Mouse (Mus musculus) thymus, postnatal 25 days (tissue): Measurements from ENCODE around the gene Cnn2.

Source experiments
- DNase-seq: peaks from one replicate; pipeline ENCODE4 v3.0.0; 2022

The Cnn2 gene

DNA sequence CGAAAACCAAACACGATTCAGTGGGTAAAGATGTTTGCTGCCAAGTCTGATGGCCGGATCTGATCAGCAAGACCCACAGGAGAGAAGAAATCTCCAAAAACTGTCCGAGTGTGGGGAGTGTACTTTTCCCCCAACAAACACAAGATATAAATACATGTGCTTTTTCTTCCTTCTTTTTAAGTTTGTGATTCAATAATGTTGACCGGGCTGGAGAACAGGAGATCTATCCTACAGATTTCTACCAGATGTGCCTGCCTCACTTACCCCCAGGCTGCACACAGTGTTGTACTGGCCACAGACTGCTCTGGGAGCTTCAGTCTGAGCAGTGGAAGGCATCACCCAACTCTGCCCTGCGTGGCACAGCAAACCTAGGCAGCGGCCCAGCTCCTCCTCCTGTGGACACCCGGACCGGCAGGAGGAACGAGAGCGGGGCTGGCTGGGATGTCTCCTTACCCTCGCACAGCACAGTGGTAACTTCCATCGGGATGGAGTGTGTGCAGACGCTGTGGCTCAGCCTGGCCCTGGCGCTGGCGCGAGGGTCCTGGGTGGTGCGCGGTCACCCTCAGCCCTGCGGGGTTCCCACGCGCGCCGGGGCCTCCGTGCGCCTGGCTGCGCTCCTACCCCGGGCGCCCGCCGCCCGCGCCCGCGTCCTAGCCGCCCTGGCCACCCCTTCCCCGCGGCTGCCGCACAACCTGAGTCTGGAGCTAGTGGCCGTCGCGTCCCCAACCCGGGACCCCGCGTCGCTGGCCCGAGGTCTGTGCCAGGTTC lies 17.8 kb upstream of the Cnn2 start, which contains the start of gene Grin3b:
Grin3b (plus strand) TSS at position 301 of the 768 bp plus-strand sequence.
- DNase-seq = no peak

DNA sequence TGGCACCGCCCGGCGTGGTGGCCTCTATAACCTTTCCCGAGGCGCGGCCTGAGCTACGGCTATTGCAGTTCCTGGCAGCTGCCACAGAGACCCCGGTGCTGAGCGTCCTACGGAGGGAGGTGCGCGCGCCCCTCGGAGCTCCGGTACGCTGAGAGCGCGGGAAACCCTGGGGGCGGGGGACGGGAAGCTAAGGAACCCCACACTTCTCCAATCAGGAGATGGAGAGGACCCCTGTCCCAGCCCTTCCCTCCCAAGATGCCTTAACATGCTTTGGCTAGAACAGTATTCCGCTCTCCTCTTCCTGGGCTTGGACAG lies 17.2 kb upstream of the Cnn2 start:
- no peak for DNase-seq

DNA sequence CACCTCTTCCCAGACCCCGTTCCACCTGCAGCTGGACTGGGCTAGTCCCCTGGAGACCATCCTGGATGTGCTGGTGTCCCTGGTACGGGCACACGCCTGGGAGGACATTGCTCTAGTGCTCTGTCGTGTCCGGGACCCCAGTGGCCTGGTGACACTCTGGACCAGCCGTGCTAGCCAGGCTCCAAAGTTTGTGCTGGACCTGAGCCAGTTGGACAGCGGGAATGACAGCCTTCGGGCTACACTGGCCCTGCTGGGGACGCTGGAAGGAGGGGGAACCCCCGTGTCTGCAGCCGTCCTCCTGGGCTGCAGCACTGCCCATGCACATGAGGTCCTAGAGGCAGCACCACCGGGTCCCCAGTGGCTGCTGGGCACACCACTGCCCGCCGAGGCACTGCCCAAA lies 15.6 kb upstream of the Cnn2 start:
- DNase-seq = no peak

DNA sequence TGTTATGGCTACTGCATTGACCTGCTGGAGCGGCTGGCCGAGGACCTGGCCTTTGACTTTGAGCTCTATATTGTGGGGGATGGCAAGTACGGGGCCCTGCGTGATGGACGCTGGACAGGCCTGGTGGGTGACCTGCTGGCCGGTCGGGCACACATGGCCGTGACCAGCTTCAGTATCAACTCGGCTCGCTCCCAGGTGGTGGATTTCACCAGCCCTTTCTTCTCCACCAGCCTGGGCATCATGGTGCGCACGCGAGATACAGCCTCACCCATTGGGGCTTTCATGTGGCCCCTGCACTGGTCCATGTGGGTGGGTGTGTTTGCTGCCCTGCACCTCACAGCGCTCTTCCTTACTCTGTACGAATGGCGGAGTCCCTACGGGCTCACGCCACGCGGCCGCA lies 14.3 kb upstream of the Cnn2 start:
- DNase-seq = no peak

DNA sequence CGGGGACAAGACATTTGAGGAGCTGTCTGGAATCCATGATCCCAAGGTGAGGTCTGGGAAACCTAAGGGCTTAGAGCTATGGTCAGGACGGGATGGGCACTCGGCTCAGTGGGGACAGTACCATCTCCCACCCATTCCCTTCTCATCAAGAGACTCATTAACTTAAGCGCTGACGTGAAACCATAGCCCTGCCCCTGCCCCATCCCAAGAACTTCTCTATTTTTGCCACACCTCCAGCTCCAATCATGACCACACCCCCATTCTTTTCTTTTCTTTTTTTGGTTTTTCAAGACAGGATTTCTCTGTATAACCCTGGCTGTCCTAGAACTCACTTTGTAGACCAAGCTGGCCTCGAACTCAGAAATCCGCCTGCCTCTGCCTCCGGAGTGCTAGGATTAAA lies 13.7 kb upstream of the Cnn2 start:
- no peak for DNase-seq

DNA sequence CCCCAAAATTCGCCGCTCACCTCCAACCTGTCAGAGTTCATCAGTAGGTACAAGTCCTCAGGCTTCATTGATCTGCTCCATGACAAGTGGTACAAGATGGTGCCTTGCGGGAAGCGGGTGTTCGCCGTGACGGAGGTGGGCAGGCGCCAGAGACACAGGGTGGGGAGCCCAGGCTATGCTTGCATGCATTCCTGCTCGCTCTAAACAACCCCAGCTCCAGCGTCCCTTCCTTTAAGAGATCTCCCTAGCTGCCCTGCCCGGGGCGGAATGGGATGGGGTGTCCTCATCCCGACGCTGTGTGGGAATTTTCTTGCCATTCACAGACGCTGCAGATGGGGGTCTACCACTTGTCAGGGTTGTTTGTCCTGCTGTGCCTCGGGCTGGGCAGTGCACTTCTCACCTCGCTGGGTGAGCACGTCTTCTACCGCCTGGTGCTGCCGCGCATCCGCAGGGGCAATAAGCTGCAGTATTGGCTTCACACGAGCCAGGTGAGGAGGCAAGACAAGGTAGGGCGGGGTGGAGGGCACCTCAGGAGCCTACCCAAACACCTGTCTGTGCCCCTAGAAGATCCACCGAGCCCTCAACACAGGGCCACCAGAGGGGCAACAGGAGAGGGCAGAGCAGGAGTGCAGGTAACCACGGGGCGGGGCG lies 12.2 kb upstream of the Cnn2 start:
- no peak for DNase-seq

DNA sequence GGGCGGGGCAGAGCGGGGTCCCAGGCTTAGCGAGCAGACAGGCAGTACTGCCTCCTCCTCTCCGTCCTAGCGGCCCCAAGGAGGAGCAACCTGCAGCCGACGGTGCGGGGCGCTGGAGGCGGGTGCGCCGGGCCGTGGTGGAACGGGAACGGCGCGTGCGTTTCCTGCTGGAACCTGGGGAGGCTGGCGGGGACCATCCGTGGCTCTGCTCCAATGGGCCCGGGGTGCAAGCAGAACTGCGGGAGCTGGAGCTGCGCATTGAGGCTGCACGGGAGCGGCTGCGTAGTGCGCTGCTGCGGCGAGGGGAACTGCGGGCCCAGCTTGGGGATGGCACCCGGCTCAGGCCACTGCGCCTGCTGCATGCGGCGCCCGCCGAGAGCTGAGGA lies 11.7 kb upstream of the Cnn2 start:
- DNase-seq = no peak

DNA sequence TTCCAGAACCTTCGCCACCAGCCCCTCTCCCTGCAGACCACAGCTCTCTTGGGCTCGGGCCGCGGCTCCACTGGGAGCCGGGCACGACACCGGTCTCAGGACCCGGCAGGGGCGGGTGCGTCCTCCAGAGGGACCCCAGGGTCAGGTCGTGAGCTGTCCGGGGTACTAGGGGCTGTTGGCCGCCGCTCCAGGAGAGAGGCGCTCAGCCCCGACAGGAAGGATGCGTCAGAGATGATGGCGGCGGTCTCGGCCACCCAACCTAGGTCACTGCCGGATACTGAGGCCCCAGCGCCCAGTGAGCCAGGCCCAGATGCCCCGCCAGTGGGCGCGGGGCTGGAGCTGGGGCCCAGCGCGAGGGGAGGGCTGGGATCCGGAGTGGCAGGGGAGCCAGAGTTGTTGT lies 11.1 kb upstream of the Cnn2 start:
- no peak for DNase-seq

DNA sequence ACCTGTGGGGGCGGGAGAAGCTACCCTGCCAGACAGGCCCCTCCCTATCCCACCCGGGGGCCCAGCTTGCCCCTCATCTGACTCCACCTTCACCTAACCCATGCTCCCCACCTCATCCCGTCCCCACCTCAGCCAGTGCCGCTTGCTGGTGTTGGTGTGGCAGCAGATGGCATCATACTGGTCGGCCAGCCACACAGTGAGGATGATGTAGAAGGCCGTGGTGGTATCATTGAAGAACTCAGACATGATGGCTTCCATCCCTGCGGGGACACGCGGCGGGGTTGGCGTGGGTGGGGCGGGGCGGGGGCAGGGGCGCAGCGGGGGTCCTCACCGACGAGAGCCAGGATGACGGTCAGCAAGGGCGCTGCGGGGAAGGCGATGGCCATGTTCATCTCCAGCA lies 10.3 kb upstream of the Cnn2 start:
- no peak for DNase-seq

DNA sequence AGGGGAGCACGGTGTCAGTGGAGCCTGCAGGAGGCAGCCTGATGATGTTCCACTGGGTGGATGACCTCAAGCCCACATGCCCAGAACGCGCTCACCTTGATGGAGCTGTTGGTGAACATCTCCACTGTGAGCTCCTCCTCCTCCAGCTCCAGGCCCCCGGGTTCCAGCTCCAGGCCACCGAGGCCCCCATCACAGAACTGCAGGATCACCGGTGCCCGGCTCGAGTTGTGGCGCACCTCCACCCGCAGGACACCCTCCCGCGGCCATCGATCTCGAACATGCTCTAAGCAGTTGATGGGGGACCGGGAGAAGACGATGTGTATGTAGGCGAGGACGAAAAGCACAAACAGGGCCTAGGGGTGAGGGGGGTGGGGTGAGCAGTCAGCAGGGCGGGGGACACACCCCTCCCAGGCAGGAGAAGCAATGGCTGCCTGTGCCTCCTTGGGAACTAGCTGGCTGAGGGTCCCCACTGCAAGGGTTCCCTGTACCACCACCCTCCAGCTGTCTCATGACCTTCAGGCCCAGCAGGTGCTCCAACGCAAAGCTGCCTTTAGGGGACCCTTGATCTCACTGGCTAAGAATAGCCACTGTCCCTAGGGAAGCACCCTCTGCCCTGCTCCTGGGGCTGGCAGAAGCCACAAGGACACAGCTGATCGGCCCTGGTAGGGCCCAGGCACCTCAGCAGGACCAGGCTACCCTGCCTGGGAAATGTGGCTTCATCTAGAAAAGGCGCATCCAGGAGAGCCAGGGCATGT lies 8.8 kb upstream of the Cnn2 start:
- DNase-seq = no peak

DNA sequence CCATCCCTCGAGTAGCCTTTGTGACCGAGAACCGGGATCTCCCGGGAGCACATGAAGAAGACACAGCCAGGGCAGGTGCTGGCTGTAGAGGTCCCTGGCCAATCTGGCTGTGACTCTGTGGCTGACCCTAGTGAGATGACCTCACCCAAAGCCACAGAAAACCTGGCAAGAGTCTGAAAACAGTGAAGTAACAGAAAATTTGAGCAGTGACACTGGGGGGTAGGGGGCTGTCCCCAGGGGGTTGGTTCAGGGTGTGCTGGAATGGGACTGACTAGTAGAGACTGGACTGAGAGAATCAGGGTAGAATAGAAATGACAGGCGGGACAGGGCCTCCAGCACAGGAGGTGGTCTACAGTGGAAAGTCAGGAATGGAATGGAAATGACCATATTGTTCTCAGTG lies 5.2 kb upstream of the Cnn2 start:
- no peak for DNase-seq

DNA sequence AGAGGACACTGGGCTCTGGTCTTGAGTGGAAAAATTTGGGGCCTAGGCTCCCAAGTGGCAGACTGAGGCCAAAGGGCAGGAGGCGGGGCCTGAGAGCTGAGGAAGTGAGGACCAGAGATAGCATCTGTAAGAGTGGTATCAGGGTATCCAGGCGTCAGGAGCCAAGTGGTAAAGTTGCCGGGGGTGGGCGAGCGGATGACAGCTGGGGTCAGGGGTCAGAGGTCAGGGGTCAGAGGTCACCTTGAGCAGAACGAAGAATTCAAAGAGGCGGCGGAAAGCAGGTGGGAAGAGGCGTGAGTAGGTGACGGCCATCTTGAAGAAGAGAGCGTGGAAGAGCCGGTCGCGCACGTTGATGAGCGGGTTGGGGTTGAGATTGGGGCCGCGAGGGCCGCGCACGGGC lies 4.7 kb upstream of the Cnn2 start:
- DNase-seq = peak; percentile 67

DNA sequence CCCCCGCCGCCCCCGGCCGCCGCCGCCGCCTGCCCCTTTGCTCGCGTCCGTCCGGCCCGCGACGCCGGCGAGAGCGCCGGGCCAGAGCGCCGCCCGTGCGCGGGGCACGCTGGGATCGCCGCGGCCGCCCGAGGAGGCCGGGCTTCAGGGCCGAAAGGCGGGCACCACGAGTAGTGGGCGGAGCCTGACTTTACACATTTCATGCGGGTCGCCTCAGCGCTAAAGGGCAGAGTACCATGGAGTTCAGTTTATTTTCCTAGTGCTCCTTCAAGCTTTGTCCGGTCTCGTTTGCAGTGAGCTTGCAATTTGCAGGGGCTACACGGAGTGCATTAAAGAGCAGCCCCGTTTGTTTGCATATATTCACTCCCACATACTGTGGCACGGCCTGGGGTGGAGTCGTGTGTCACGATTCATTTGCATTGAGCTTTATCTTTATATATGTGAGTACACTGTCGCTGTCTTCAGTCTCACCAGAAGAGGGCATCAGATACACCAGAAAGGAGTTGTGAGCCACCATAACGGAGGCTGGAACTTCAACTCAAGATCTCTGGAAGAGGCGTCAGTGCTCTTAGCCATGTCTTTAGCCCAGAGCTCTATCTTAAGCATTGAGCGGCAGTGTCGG lies 4.1 kb upstream of the Cnn2 start, which contains the start of gene Tmem259:
Tmem259 (minus strand) TSS at position 136 of the 622 bp plus-strand sequence.
- peak; percentile 89 for DNase-seq

DNA sequence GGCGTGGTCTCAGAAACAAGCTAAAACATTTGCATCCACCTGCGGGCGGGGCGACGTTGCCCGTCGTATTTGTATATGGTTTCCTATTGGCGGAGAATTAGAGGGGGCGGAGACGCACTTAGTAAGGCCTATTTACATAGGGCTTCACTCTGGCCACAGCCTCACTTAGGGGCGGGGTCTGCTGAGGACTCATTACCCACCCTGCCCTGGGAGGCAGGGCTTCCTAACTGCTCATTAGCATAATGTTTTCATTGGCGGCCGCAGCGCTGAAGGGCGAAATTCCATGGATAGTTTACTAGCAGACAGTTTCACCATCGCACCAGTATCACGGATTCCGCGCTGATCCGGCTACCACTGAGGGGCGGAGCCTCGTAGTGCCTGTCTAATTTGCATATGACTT lies 3.5 kb upstream of the Cnn2 start:
- DNase-seq = peak; percentile 95

DNA sequence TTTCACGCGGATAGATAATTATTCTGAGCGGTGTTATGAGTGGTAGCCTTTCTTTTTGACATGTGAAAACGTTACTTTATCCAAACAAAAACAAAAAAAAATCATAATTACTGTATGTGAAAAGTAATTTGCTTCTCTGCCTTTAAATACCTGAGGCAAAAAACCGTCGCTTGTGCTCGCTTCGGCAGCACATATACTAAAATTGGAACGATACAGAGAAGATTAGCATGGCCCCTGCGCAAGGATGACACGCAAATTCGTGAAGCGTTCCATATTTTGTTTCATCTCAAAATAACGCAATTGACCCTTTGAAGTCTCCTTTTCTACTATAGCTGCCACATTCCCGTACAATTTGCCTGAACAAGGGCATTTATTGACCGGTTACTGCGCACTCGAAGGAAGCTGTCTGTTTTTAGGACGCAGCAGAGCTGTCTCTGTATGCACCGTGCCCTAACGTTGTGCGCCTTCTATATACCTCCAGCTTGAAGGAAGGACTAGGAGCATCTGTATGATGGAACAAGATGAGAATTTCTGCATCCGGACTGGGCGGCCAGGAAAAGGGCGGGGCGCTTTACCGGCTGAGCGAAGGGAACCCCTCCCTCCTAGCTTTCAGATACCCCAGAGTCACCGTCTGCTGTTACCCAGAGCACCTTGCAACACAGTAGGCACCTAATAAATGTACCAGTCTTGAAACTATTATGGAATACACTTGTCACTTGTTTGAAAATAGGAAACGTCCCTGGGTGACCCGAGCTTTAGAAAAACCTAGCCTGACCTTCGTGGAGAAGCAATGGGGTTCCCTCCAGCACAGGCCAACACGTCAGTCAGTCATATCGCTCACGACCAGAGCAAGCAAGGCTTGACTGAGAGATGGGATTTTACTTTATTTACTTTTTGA lies 2.8 kb upstream of the Cnn2 start:
- peak; percentile 83 for DNase-seq

DNA sequence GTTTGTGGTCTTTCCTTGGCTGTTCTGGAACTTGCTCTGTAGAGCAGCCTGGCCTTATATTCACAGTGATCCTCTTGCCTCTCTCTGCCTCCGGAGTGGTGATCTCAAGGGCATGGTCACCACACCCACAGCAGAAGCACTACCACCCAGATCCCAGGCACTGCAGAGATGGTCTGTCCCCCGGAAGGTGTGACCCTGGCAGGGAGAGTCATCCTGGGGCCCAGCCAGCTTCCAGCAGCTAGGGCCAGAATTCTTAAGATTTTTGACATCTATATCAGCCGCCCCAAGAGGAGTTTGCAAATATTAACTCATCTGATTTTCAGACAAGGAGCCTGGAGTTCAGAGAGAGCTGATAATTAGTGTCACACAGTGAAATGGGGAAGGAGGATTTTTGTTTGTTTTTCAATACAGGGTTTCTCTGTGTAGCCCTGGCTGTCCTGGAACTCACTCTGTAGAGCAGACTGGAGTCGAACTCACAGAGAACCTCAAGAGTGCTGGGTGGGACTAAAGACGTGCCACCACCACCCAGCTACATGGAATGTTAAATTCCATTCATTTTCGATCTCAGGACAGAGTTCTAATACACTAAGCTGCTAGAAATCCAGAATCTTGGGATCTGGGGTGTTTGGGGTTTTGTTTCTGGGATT lies 2.0 kb upstream of the Cnn2 start:
- DNase-seq = no peak

DNA sequence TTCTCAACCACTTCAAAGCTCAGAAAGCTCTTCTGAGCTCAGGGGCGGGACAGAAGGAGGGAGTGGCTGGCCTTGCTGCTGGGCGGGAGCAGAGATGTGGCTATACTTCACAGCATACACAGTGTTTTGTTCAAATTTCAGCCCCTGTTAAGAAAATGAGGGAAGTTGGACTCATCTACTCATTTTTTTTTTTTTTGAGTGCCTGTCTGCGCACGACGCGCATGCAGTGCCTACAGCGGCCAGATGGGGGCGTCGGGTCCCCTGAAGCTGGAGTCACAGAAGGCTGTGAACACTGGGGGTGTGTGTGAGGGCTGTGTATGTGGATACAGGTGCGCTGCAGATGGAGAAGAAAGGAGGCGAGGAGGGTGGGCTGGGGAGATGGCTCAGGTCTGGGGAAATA lies 1.4 kb upstream of the Cnn2 start:
- DNase-seq = peak; percentile 93

DNA sequence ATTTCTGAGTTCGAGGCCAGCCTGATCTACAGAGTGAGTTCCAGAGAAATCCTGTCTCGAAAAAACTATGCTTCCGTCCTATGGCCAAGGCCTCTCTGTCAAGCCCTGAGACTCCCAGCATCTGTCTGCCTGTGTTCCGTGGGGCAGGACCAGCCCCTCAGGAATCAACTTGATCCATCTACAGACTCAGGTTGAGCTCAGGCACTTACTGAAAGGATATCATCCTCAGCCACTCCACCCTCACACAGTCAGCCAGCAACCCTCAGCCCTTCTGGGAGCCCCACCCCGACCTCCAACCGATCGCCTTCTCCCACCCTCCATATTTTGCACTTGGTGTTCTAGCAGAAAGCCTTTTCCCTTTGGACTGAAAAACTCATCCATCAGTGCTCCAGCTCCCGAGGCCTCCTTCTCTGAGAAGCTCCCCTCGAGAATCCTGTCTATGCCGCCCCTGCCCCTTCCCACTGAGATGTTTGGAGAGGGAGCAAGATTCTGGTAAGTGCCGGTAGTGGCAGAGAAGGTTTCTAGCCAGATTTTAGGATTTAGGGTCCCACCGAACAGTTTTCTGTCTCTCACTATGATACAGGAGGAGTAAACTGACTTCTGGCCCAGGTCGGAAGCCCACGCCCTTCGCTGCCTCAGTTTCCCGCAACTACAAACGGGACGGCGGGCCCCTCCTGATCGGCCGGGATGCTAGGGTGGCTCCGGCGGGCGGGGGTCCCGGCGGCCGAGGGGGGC lies 446 bp upstream of the Cnn2 start:
- DNase-seq = no peak

DNA sequence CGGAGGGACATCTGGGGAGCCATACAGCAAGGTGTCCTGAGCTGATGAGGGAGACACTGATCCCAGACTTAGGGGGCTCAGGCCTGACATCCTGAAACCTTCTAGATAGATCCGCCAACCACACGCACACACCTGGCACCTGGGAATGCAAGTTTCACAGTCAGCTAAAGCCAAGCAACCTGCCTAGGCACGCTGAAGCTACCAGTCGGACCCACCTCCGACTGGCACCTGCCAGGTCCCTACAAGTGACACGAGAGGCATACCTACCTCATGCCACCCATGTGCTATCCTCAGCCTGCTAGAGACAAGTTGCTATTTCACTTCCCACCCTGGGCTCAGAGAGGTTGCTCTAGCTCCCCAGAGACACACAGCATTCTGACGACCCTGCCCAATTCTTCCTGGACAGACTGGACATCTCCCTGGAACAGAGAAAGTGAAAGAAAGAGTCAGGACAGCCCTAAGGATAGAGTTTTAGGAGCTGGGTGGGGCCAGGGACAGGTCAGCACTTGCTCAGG lies 945 bp downstream of the Cnn2 start:
- DNase-seq = no peak

DNA sequence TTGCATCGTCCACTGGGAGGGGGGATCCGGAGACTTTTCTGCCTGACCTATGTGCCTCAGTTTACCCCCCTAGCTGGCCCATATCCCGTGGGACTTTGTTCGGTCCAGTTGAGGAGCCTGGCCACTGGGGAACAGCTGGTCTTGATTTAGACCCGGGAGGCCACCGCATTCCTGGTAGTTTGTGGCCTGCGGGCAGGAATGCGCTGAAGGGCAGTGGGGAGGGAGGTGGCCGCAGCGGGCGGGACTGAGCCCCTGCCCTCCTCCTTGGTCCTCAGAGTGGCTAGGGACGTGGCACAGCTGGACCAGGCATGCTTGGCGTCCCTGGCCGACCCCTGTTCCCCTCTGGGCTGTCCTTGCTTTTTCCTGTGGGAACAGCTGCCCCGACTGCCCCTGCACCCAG lies 1.5 kb downstream of the Cnn2 start:
- DNase-seq = no peak

DNA sequence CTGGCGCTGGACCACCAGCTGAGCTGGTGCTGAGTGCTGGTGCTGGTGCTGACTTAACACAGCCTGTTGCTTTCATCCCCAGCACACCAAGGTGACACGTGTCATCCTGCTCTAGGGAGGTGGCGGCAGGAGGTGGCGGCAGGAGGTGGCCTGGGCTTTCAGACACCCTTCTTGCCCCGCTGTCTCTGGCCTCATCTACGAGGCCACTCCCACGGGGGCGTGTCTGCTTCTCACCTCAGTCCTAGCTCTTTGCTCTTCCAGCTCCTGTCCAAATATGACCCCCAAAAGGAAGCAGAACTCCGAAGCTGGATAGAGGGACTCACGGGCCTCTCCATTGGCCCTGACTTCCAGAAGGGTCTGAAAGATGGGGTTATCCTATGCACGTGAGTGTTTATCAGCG lies 2.7 kb downstream of the Cnn2 start:
- DNase-seq = no peak
